Mouse (Mus musculus): ENCODE data around the gene Vcam1.

DNA sequence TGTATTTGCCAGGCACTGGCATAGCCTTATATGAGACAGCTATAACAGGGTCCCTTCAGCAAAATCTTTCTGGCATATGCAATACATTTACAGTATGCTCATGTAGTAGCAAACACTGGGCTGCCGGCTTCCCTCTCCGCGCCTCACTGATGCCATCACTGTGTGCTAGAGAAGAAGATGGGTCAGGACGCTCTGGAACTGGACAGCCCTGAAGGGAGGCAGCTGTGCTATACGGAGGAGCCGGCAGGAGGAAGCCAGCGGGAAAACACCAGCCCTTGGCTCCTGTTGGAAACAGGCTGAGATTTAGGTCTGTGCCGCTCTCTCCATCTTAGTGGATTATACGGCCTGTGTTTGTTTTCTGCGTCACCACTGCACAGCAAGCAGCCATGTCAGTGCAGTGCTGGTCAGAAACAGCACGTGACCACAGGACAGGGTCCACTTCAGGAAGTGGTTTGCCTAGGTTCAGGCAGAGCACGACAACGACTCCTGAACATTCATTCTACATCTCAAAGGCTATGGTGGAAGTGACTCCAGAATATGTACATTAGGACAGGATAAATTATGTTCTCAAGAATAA lies 20.7 kb upstream of the Vcam1 start:
- no peak for TF ChIP-seq EP300 (IDR thresholded peaks at IDR 0.05)
- no peak for TF ChIP-seq CTCF (IDR thresholded peaks at IDR 0.05)

All from lung, postnatal 0 days (tissue).